Mouse (Mus musculus): Measurements from ENCODE around the gene Dusp14.

Dusp14 gene

DNA sequence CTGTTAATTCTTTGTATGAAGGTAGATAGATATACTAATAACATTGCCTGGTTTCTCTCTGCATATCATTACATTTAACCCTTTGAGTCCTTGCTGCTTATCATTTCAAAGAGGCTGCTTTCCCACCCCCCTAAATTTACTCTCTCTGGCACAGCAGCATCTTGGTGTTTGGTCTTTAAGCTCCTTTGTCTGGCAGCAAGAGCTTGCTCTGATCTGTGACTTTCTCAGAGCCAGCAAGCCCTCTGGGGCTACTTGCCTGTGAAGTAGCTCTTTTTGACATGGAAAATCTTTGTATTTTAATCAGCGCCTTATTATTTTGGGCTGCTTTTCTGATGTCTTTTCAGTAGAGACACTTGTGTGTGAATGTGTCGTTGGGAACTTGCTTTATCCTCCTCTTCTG lies 57.5 kb downstream of the Dusp14 start:
- no peak for DNase-seq

DNA sequence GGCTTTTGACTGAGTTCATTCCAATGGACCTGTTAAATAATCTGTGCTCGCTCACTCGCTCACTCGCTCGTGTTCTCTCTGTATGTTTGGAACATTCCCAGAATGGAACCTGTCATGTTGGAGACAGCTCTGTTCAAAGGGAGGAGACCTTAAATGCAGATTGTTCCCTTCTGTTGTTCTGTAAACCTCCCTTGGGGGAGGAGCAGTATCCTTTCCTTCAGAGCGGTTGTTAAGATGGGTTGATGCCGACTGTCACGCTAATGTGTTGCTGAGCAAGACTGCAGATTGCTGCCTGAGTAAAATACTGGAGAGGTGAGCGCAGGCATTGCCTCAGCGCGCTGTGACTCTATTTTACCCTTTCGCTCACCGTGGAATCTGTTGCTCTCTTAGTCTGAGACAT lies 58.0 kb downstream of the Dusp14 start:
- DNase-seq, result no peak

DNA sequence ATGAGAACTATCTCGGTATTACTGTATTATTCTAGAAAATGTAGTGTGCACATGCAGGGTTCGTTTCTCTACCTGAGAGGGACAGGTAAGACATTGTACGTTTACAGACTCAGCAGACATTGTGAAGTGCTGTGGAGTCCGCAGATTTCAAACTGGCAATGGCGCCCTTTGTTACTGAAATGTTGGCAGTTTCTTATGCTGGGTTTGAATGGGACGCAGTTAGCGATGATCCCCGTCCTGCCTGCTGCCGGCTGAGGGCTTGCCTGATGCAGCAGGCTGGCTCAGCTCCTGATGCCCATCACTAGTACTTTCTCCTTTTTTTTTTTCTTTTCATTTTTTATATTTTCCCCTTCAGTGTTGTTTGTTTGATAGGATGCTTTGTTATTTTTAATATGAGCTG lies 58.6 kb downstream of the Dusp14 start:
- DNase-seq, result no peak

DNA sequence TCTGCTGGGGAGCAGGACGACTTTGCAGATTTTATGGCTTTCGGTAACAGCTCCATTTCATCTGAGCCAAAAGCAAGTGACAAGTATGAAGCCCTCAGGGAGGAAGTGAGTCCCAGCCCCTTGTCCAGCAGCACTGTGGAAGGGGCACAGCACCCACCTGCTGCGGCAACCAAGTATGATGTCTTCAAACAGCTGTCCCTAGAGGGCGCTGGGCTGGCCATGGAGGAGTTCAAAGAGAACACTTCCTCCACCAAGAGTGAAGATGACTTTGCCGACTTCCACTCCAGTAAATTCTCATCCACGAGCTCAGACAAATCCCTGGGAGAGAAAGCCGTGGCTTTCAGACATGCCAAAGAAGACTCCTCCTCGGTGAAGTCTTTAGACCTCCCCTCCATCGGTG lies 60.1 kb downstream of the Dusp14 start:
- DNase-seq, result no peak

DNA sequence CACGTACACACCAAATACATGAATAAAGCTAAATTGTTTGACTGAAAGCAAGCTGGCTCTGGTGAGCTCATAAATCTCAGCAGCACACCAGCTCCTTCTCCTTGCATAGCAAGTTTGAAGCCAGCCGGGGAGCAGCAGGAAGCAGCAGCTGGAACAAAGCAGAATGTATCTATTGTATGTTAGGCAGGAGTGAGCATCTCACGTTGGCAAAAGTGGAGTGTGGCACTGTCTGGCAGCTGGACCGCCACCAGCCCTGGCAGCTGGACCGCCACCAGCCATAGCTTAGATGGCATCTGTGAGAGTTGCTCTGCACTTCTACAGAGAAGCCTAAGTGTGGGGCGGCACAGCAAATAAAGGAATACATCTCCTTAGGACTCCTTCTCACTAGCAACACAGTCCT lies 65.1 kb downstream of the Dusp14 start:
- no peak for DNase-seq

DNA sequence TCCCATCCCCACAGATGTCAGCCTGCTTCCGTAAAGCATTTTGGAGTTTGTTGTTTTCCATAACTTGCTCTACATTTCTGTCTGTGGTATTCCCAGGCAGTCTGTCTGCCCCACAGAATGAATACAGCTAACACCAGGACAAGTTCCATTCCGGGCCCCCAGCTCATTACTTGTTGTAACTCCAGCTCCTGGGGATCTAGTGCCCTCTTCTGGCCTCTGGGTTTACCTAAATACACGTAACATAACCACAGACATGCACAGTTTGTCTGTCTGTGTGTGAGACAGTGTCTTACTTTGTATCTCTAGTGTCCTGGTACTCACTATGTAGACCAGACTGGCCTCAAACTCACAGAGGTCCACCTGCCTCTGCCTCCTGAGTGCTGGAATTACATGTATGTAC lies 67.8 kb downstream of the Dusp14 start:
- DNase-seq, result no peak

DNA sequence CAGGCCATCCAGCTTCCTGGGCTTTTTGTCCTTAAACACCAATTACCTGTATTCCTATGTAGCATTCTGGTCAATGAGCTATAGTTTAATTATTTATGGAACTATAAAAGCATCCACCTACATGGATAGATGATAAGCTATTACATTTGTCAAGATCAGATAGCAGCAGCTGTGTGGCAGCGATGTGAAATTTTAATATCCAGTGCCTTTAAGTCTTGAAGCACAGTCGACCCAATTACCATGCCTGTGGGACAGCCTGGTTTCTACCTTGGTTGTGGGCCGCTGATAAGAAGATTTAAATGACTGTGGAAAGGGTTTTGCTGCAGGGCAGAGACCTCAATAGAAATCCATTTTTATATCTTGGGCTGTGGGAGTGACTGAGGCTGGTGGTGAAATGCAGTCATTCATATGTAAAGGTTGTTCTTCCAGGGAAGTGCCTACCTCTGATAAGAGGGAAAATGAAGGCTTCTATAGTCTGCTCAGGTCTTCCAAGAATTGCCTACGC lies 69.6 kb downstream of the Dusp14 start:
- DNase-seq, result no peak

DNA sequence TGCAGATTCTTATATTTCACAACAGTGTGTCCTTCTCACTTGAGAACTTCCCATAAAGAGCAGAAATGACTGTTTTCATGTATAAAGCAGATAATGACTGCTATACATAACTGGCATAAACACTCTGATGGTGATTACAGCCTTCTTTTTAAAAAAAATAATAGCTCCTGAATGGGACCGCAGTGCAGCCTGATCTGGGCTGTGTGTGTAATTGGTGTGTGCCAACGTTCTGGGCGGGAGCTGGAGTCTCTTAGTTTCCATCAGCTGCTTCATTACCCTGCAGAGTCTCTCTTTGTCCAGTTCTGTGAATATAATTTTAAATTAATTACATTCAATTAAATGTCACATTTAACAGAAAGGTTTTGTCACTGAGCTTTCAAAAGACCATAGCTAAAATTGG lies 70.1 kb downstream of the Dusp14 start:
- no peak for DNase-seq
